Mouse (Mus musculus): ENCODE measurements around the gene Scn8a.

GRCm38 (mm10) chr15:101065069-101065468 is 195.4 kb downstream of the Scn8a start:
- no peak for TF ChIP-seq CTCF (IDR thresholded peaks at IDR 0.05)
- no peak for TF ChIP-seq EP300 (IDR thresholded peaks at IDR 0.05)

Data from lung, postnatal 0 days (tissue).